Mouse (Mus musculus) heart, postnatal 0 days (tissue): Measurements from ENCODE around the gene Lemd1.

Experiments used
- CTCF ChIP-seq: IDR thresholded peaks from 2 replicates; pipeline ENCODE4 v1.5.1; 2016; ENCODE audit warnings: antibody characterized with exemption, control low read depth, low read depth
- EP300 ChIP-seq: IDR thresholded peaks from 2 replicates; pipeline ENCODE4 v1.6.1; 2016; ENCODE audit warnings: antibody characterized with exemption, low read depth

GRCm38 (mm10) chr1:132292318-132293129, 101.3 kb downstream of the Lemd1 start:
- TF ChIP-seq CTCF, result peak; percentile 28; the same call in 1 of the 2 replicates
- TF ChIP-seq EP300, result no peak
